Mouse (Mus musculus) heart, embryonic 14.5 days (tissue): Measurements from ENCODE around the gene Trip10. TPM values are rescaled to one million over a fixed set of nuclear protein-coding genes. Genes with fewer than 3 reads are reported as not detected.
A peak's percentile ranks its signal among the peaks of the same experiment; 100 is the strongest.

Experiments used
- ATAC-seq: fragments of 200-750 bp; cut with Nextera tagmentation; 2 replicates; pipeline ENCODE4 v1.8.0; 2017; ENCODE audit warnings: low read depth, moderate TSS enrichment; ENCODE audit not compliant: insufficient number of reproducible peaks, insufficient read depth, low FRiP score
- H3K27ac ChIP-seq, 2 experiments: fragments of 200-500 bp in 1 of 2; fragments of 300-500 bp in 1 of 2; sonication (generic) in 1 of 2; replicated peaks in 1 of 2; 2 replicates each; pipeline ENCODE4 v1.5.1; 2012 to 2014; ENCODE audit warnings: low read depth in 2 of 2, low read length in 2 of 2, control low read depth in 1 of 2, mild to moderate bottlenecking in 1 of 2, mixed read lengths in 1 of 2; ENCODE audit not compliant: control insufficient read depth in 1 of 2, insufficient read depth in 1 of 2
- H3K27me3 ChIP-seq: fragments of 300-500 bp; sonication (generic); 2 replicates; pipeline ENCODE4 v1.6.1; 2014; ENCODE audit warnings: mild to moderate bottlenecking, low read length, control low read depth; ENCODE audit not compliant: control insufficient read depth, insufficient read depth
- H3K36me3 ChIP-seq: fragments of 300-500 bp; sonication (generic); 2 replicates; pipeline ENCODE4 v1.6.1; 2014; ENCODE audit warnings: mild to moderate bottlenecking, control low read depth, low read length, mixed read lengths; ENCODE audit not compliant: control insufficient read depth, insufficient read depth
- H3K4me1 ChIP-seq, 2 experiments: fragments of 200-500 bp in 1 of 2; fragments of 300-500 bp in 1 of 2; sonication (generic) in 1 of 2; 2 replicates each; pipeline ENCODE4 v1.6.1; 2012 to 2014; ENCODE audit warnings: low read length in 2 of 2, control low read depth in 1 of 2, mixed read lengths in 1 of 2; ENCODE audit not compliant: control insufficient read depth in 2 of 2, insufficient read depth in 2 of 2
- H3K4me2 ChIP-seq: fragments of 300-500 bp; sonication (generic); 2 replicates; pipeline ENCODE4 v1.6.1; 2014; ENCODE audit warnings: mild to moderate bottlenecking, low read length
- H3K4me3 ChIP-seq, 2 experiments: fragments of 200-500 bp in 1 of 2; fragments of 300-500 bp in 1 of 2; sonication (generic) in 1 of 2; 2 replicates each; pipeline ENCODE4 v1.5.1; 2012 to 2014; ENCODE audit warnings: low read length in 2 of 2, mild to moderate bottlenecking in 2 of 2, control low read depth in 1 of 2, low read depth in 1 of 2, moderate library complexity in 1 of 2; ENCODE audit not compliant: control insufficient read depth in 1 of 2, insufficient read depth in 1 of 2
- H3K9ac ChIP-seq: fragments of 300-500 bp; sonication (generic); 2 replicates; pipeline ENCODE4 v1.6.1; 2014; ENCODE audit warnings: mild to moderate bottlenecking, low read length
- H3K9me3 ChIP-seq: fragments of 300-500 bp; sonication (generic); 2 replicates; pipeline ENCODE4 v1.6.1; 2016; ENCODE audit warnings: low read length, control low read depth; ENCODE audit not compliant: control insufficient read depth
- WGBS: fragments of 180-500 bp; shearing (Covaris S2); extraction: QIAGEN DNeasy Blood & Tissue Kit; methylation state at CpG from one replicate; pipeline ENCODE4 v1.1.7; 2014; 5-methylcytosine and 5-hydroxymethylcytosine counted together
- polyA plus RNA-seq: library from polyadenylated mRNA; unstranded; fragments of >200 nt; fragmentation: Nextera tagmentation; extraction: Ambion mirVana; gene quantifications from 2 replicates; pipeline ENCODE4 v1.2.1, GENCODE M21; 2014

Trip10 gene
- polyA plus RNA-seq, 1 experiment from 2014 or later: 33.0 TPM

DNA sequence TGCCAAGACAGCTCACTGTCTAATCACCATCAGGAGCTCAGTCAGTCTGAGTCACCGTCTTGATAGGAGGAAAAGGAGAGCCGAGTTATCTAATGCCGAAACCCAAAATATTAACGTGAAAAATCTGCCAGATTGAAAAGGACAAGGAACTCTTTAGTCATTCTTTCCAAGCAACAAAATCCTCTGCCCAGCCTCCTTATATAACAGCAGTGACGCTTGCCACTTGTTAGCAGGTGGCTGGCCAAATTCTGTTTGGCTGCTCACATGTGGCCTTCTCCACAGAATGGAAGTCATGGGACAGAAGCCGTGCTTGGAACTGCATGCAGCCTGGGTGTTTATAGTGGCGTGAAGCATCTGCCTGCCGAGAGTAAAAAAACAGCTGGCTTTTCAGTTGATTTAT is 10.5 kb downstream of the Trip10 start:
- Histone ChIP-seq H3K4me1 (peaks cover 0 to under 1% of the 10 kb centered on the region in 2 experiments; a peak in 1 of 4 replicates), H3K9me3 (no peaks in the 10 kb centered on the region), H3K27me3 (no peaks in the 10 kb centered on the region), H3K27ac (no peak overlapping the region), H3K4me3 (no peak overlapping the region), H3K4me2 (no peak overlapping the region), H3K36me3 (peaks cover 92% of the 10 kb centered on the region), H3K9ac (no peak overlapping the region)
- ATAC-seq: no peak
- 81% methylated on average over 8 of the region's 8 CpGs for WGBS

GRCm38 (mm10) chr17:57260351-57260750 is 11.1 kb downstream of the Trip10 start:
- Histone ChIP-seq H3K27me3 (no peaks in the 10 kb centered on the region), H3K27ac (no peak overlapping the region), H3K9me3 (no peaks in the 10 kb centered on the region), H3K36me3 (peaks cover 86% of the 10 kb centered on the region), H3K9ac (no peak overlapping the region), H3K4me3 (no peak overlapping the region), H3K4me1 (peaks cover 0 to 6% of the 10 kb centered on the region in 2 experiments; a peak in 1 of 4 replicates), H3K4me2 (no peak overlapping the region)
- no peak for ATAC-seq
- 72% methylated on average over 9 of the region's 9 CpGs for WGBS

GRCm38 (mm10) chr17:57261286-57261685 is 12.0 kb downstream of the Trip10 start:
- 82% methylated on average over 4 of the region's 4 CpGs for WGBS

GRCm38 (mm10) chr17:57261796-57262195 is 12.5 kb downstream of the Trip10 start:
- Histone ChIP-seq H3K4me1 (peaks cover 0 to 6% of the 10 kb centered on the region in 2 experiments; a peak in 1 of 4 replicates), H3K27me3 (no peaks in the 10 kb centered on the region), H3K27ac (no peak overlapping the region), H3K4me3 (no peak overlapping the region), H3K9ac (no peak overlapping the region), H3K9me3 (no peaks in the 10 kb centered on the region), H3K4me2 (no peak overlapping the region), H3K36me3 (peaks cover 71% of the 10 kb centered on the region)
- WGBS: 33% methylated on average over 1 of the region's 1 CpGs
- ATAC-seq: no peak

More at GRCm38 (mm10) chr17:57261286-57261685, 12.0 kb downstream of the Trip10 start:
- Histone ChIP-seq H3K36me3 (peaks cover 76% of the 10 kb centered on the region), H3K27ac (no peak overlapping the region), H3K4me3 (no peak overlapping the region), H3K27me3 (no peaks in the 10 kb centered on the region), H3K4me2 (no peak overlapping the region), H3K4me1 (peaks cover 0 to 6% of the 10 kb centered on the region in 2 experiments; a peak in 1 of 4 replicates), H3K9me3 (no peaks in the 10 kb centered on the region), H3K9ac (no peak overlapping the region)
- no peak for ATAC-seq

- no peak overlapping the region for H3K4me2 ChIP-seq
- H3K36me3 ChIP-seq: peaks cover 59% of the 10 kb centered on the region
- H3K9ac ChIP-seq: no peak overlapping the region
- no peaks in the 10 kb centered on the region for H3K27me3 ChIP-seq
- H3K4me3 ChIP-seq: no peak overlapping the region
- no peaks in the 10 kb centered on the region for H3K9me3 ChIP-seq
- peaks cover 0 to 6% of the 10 kb centered on the region in 2 experiments; a peak in 1 of 4 replicates for H3K4me1 ChIP-seq
- ATAC-seq: no peak
- H3K27ac ChIP-seq: no peak overlapping the region
- WGBS: 87% methylated on average over 17 of the region's 17 CpGs
Measured at GRCm38 (mm10) chr17:57262901-57263550, 13.8 kb downstream of the Trip10 start.

GRCm38 (mm10) chr17:57264164-57264563 is 14.9 kb downstream of the Trip10 start:
- Histone ChIP-seq H3K4me3 (no peak overlapping the region), H3K4me1 (peaks cover 0 to 6% of the 10 kb centered on the region in 2 experiments; a peak in 1 of 4 replicates), H3K9ac (no peak overlapping the region), H3K36me3 (peaks cover 48% of the 10 kb centered on the region), H3K27me3 (no peaks in the 10 kb centered on the region), H3K4me2 (no peak overlapping the region), H3K27ac (no peak overlapping the region), H3K9me3 (no peaks in the 10 kb centered on the region)
- WGBS: 64% methylated on average over 2 of the region's 2 CpGs
- no peak for ATAC-seq

DNA sequence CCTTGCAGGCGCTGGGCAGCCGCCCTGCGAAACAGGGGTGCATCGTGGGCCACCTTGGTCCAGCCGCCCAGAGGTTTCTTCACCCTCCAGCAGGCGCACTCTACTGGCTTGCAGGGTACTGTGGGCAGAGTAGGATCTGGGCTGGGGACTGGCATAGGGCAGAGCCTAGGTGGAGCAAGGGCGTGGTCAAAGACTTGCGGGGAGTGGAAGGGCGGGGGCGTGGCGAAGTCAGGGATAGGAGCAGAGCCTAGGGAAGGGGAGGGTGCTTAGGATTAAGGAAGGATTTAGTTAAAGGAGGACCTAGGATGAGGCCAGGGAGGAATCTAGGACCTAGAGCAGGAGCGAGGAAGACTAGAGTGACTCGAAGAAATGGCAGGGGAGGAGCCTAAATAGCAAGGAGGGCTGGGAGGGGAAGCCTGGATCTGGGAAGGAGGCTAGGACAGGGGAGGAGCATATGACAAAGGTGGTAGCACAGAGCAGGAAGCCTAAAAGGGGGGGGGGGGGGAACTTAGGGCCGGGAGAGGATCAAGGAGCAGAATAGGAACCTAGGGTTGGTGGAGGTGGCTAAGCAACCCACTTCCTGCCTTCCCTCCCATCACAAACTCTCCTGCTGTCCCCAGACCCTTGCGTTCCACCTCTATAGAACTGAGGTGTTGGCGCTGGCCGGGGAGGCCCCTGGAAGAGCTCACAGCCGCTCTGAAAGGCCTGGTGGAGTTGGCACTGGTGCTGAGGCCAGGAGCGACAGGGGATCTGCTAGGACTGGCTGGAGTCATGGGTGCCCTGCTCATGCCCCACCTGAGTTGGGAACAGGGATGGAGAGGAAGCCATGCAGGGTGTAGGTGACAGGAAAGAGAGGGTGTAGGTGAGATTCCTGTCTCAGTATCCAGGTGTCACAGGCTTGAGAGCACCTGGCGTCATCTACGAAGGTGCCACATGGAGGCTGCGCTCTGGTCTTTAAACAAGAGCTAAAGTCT is 16.0 kb downstream of the Trip10 start:
- no peak overlapping the region for H3K4me3 ChIP-seq
- peaks cover 38% of the 10 kb centered on the region for H3K36me3 ChIP-seq
- peaks cover 0 to 6% of the 10 kb centered on the region in 2 experiments; a peak in 1 of 4 replicates for H3K4me1 ChIP-seq
- no peaks in the 10 kb centered on the region for H3K9me3 ChIP-seq
- 28% methylated on average over 21 of the region's 22 CpGs for WGBS
- H3K27me3 ChIP-seq: no peaks in the 10 kb centered on the region
- peak; percentile 53; the same call in 1 of the 2 replicates for ATAC-seq
- peak overlapping the region; percentile 37 for H3K4me2 ChIP-seq
- H3K9ac ChIP-seq: peak overlapping the region; percentile 44; the same call in 1 of the 2 replicates
- no peak overlapping the region for H3K27ac ChIP-seq
